Mouse (Mus musculus): Measurements from ENCODE around the gene Zmiz1. TPM values are rescaled to one million over a fixed set of nuclear protein-coding genes. Genes with fewer than 3 reads are reported as not detected.

The Zmiz1 gene
- polyA plus RNA-seq, 1 experiment from 2014 or later = 4.3 TPM

- Histone ChIP-seq H3K9ac (replicated peaks) (no peak overlapping the region), H3K27me3 (ENCODE audit: insufficient read depth, low read length) (no peaks in the 10 kb centered on the region), H3K9me3 (ENCODE audit: low read length) (no peaks in the 10 kb centered on the region), H3K4me2 (ENCODE audit: low read depth, low read length) (no peak overlapping the region), H3K4me1 (ENCODE audit: insufficient read depth) (peaks cover 22% of the 10 kb centered on the region), H3K36me3 (replicated peaks; ENCODE audit: insufficient read depth, low read length) (peaks cover 46% of the 10 kb centered on the region), H3K27ac (ENCODE audit: low read depth) (0 out of 2 replicates have a peak overlapping the region, but pooled peaks have one; percentile 29), H3K4me3 (ENCODE audit: low read depth, low read length) (no peak overlapping the region)
- TF ChIP-seq CTCF (IDR thresholded peaks at IDR 0.05; ENCODE audit: low read depth) = no peak
- no peak for TF ChIP-seq EP300 (IDR thresholded peaks at IDR 0.05; ENCODE audit: low read depth)
- DNase-seq (no peak), ATAC-seq (no peak)
- WGBS (ENCODE audit: insufficient replicate concordance) = 60% methylated on average over 3 of the region's 3 CpGs
These were observed 181.0 kb downstream of the Zmiz1 start for GRCm38 (mm10) chr14:25639979-25640378.

GRCm38 (mm10) chr14:25640421-25641056 is 181.6 kb downstream of the Zmiz1 start:
- WGBS (ENCODE audit: insufficient replicate concordance) = 35% methylated on average over 6 of the region's 6 CpGs
- Histone ChIP-seq H3K9me3 (ENCODE audit: low read length) (no peaks in the 10 kb centered on the region), H3K4me2 (ENCODE audit: low read depth, low read length) (no peak overlapping the region), H3K27ac (ENCODE audit: low read depth) (peak overlapping the region; percentile 40; the same call in 1 of the 2 replicates), H3K4me1 (ENCODE audit: insufficient read depth) (peaks cover 21% of the 10 kb centered on the region), H3K4me3 (ENCODE audit: low read depth, low read length) (no peak overlapping the region), H3K36me3 (replicated peaks; ENCODE audit: insufficient read depth, low read length) (peaks cover 49% of the 10 kb centered on the region), H3K27me3 (ENCODE audit: insufficient read depth, low read length) (no peaks in the 10 kb centered on the region), H3K9ac (replicated peaks) (no peak overlapping the region)
- peak; percentile 45 for DNase-seq
- 0 out of 2 replicates have a peak, but pooled peaks have one; percentile 9 for TF ChIP-seq EP300 (IDR thresholded peaks at IDR 0.05; ENCODE audit: low read depth)
- no peak for TF ChIP-seq CTCF (IDR thresholded peaks at IDR 0.05; ENCODE audit: low read depth)
- peak; percentile 86 for ATAC-seq

GRCm38 (mm10) chr14:25641067-25641466 is 182.1 kb downstream of the Zmiz1 start:
- DNase-seq (no peak), ATAC-seq (no peak)
- Histone ChIP-seq H3K4me1 (ENCODE audit: insufficient read depth) (peaks cover 21% of the 10 kb centered on the region), H3K27me3 (ENCODE audit: insufficient read depth, low read length) (no peaks in the 10 kb centered on the region), H3K36me3 (replicated peaks; ENCODE audit: insufficient read depth, low read length) (peaks cover 48% of the 10 kb centered on the region), H3K27ac (ENCODE audit: low read depth) (peak overlapping the region; percentile 40; the same call in 1 of the 2 replicates), H3K4me2 (ENCODE audit: low read depth, low read length) (no peak overlapping the region), H3K4me3 (ENCODE audit: low read depth, low read length) (no peak overlapping the region), H3K9me3 (ENCODE audit: low read length) (no peaks in the 10 kb centered on the region), H3K9ac (replicated peaks) (no peak overlapping the region)
- TF ChIP-seq CTCF (IDR thresholded peaks at IDR 0.05; ENCODE audit: low read depth) (no peak), EP300 (IDR thresholded peaks at IDR 0.05; ENCODE audit: low read depth) (no peak)
- 71% methylated on average over 6 of the region's 6 CpGs for WGBS (ENCODE audit: insufficient replicate concordance)

- H3K27ac ChIP-seq (ENCODE audit: low read depth) = no peak overlapping the region
- 81% methylated on average over 9 of the region's 9 CpGs for WGBS (ENCODE audit: insufficient replicate concordance)
- peaks cover 7% of the 10 kb centered on the region; the same call in 1 of the 2 replicates for H3K4me1 ChIP-seq (ENCODE audit: insufficient read depth)
- H3K4me3 ChIP-seq (ENCODE audit: low read depth, low read length) = no peak overlapping the region
- peaks cover 65% of the 10 kb centered on the region for H3K36me3 ChIP-seq (replicated peaks; ENCODE audit: insufficient read depth, low read length)
- ATAC-seq (0 out of 2 replicates have a peak, but pooled peaks have one; percentile 6), DNase-seq (no peak)
- TF ChIP-seq EP300 (IDR thresholded peaks at IDR 0.05; ENCODE audit: low read depth) (no peak), CTCF (IDR thresholded peaks at IDR 0.05; ENCODE audit: low read depth) (no peak)
- no peaks in the 10 kb centered on the region for H3K9me3 ChIP-seq (ENCODE audit: low read length)
- H3K27me3 ChIP-seq (ENCODE audit: insufficient read depth, low read length) = no peaks in the 10 kb centered on the region
- no peak overlapping the region for H3K9ac ChIP-seq (replicated peaks)
- no peak overlapping the region for H3K4me2 ChIP-seq (ENCODE audit: low read depth, low read length)
These were observed 186.7 kb downstream of the Zmiz1 start for GRCm38 (mm10) chr14:25645717-25646116.

- Histone ChIP-seq H3K36me3 (replicated peaks; ENCODE audit: insufficient read depth, low read length) (peaks cover 70% of the 10 kb centered on the region), H3K9me3 (ENCODE audit: low read length) (no peaks in the 10 kb centered on the region), H3K27ac (ENCODE audit: low read depth) (no peak overlapping the region), H3K4me3 (ENCODE audit: low read depth, low read length) (no peak overlapping the region), H3K9ac (replicated peaks) (no peak overlapping the region), H3K4me2 (ENCODE audit: low read depth, low read length) (no peak overlapping the region), H3K4me1 (ENCODE audit: insufficient read depth) (peaks cover 5% of the 10 kb centered on the region; the same call in 1 of the 2 replicates), H3K27me3 (ENCODE audit: insufficient read depth, low read length) (no peaks in the 10 kb centered on the region)
- TF ChIP-seq EP300 (IDR thresholded peaks at IDR 0.05; ENCODE audit: low read depth) = no peak
- TF ChIP-seq CTCF (IDR thresholded peaks at IDR 0.05; ENCODE audit: low read depth) = peak; percentile 92
- DNase-seq (peak; percentile 63), ATAC-seq (peak; percentile 45)
- 31% methylated on average over 1 of the region's 2 CpGs for WGBS (ENCODE audit: insufficient replicate concordance)
These were observed 187.2 kb downstream of the Zmiz1 start for GRCm38 (mm10) chr14:25646161-25646621.

- TF ChIP-seq EP300 (IDR thresholded peaks at IDR 0.05; ENCODE audit: low read depth) (no peak), CTCF (IDR thresholded peaks at IDR 0.05; ENCODE audit: low read depth) (no peak)
- 87% methylated on average over 4 of the region's 4 CpGs for WGBS (ENCODE audit: insufficient replicate concordance)
- Histone ChIP-seq H3K9ac (replicated peaks) (no peak overlapping the region), H3K27me3 (ENCODE audit: insufficient read depth, low read length) (no peaks in the 10 kb centered on the region), H3K4me2 (ENCODE audit: low read depth, low read length) (no peak overlapping the region), H3K4me1 (ENCODE audit: insufficient read depth) (no peaks in the 10 kb centered on the region), H3K36me3 (replicated peaks; ENCODE audit: insufficient read depth, low read length) (peaks cover 85% of the 10 kb centered on the region), H3K9me3 (ENCODE audit: low read length) (no peaks in the 10 kb centered on the region), H3K4me3 (ENCODE audit: low read depth, low read length) (no peak overlapping the region), H3K27ac (ENCODE audit: low read depth) (no peak overlapping the region)
- no peak for DNase-seq
- ATAC-seq = no peak
These were observed 192.1 kb downstream of the Zmiz1 start for GRCm38 (mm10) chr14:25651131-25651530.
